Mouse (Mus musculus): Measurements from ENCODE around the gene Cpt2.

DNA sequence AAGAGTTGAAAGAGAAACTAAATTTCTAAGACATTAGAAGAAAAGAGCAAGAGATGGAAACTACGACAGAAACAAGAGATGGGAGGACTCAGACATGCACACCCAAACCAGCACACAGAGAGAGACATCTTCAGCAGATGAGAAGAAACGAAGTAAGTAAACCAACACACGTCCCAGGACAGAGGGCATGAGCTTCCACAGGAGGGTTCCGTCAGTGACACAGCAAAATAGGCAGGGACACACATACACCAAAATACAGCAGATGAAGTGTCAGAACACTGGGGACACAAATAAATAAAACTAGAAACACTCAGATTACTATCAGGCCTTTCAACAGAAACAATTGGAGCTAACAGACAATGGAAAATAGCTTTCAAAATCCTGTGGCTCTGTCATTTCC is 13.4 kb downstream of the Cpt2 start:
- TF ChIP-seq CTCF (IDR thresholded peaks at IDR 0.05; ENCODE audit: low read depth) (no peak), EP300 (IDR thresholded peaks at IDR 0.05; ENCODE audit: low read depth) (no peak)
